Mouse (Mus musculus): Measurements from ENCODE around the gene Ilk.
"Not testable (repeated sequence)": the region's sequence is repeated elsewhere in the genome, so short reads cannot be mapped to it uniquely, and the experiment has no call there.

The Ilk gene

GRCm38 (mm10) chr7:105743246-105743925 is 7.0 kb downstream of the Ilk start:
- DNase-seq (ENCODE audit: low spot score) = not testable (repeated sequence)

- DNase-seq (ENCODE audit: low spot score) = peak; percentile 73
Measured at GRCm38 (mm10) chr7:105743926-105744590, 7.7 kb downstream of the Ilk start, which contains the start of gene Taf10. Gene Taf10, minus strand, starts transcription at chr7:105744361.

- DNase-seq (ENCODE audit: low spot score) = no peak
Measured at GRCm38 (mm10) chr7:105747776-105748175, 11.4 kb downstream of the Ilk start.

- peak; percentile 87 for DNase-seq (ENCODE audit: low spot score)
Measured at GRCm38 (mm10) chr7:105751491-105752433, 15.4 kb downstream of the Ilk start, which contains the start of gene Tpp1. Gene Tpp1, minus strand, starts transcription at chr7:105752235.

- no peak for DNase-seq (ENCODE audit: low spot score)
Measured at GRCm38 (mm10) chr7:105752716-105753115, 16.3 kb downstream of the Ilk start.

GRCm38 (mm10) chr7:105753281-105753680 is 16.9 kb downstream of the Ilk start:
- no peak for DNase-seq (ENCODE audit: low spot score)

GRCm38 (mm10) chr7:105761813-105762484 is 25.6 kb downstream of the Ilk start:
- no peak for DNase-seq (ENCODE audit: low spot score)

- DNase-seq (ENCODE audit: low spot score) = no peak
Measured at GRCm38 (mm10) chr7:105762517-105763270, 26.3 kb downstream of the Ilk start.

- DNase-seq (ENCODE audit: low spot score) = no peak
Measured at GRCm38 (mm10) chr7:105764331-105764730, 27.9 kb downstream of the Ilk start.

GRCm38 (mm10) chr7:105767729-105768165 is 31.4 kb downstream of the Ilk start:
- no peak for DNase-seq (ENCODE audit: low spot score)

GRCm38 (mm10) chr7:105769959-105770358 is 33.6 kb downstream of the Ilk start:
- no peak for DNase-seq (ENCODE audit: low spot score)

- DNase-seq (ENCODE audit: low spot score) = no peak
Measured at GRCm38 (mm10) chr7:105772331-105772730, 35.9 kb downstream of the Ilk start.

GRCm38 (mm10) chr7:105773041-105773440 is 36.6 kb downstream of the Ilk start:
- DNase-seq (ENCODE audit: low spot score) = no peak

- DNase-seq (ENCODE audit: low spot score) = no peak
Measured at GRCm38 (mm10) chr7:105774661-105775060, 38.3 kb downstream of the Ilk start.

GRCm38 (mm10) chr7:105776026-105776425 is 39.6 kb downstream of the Ilk start:
- DNase-seq (ENCODE audit: low spot score) = no peak

- no peak for DNase-seq (ENCODE audit: low spot score)
Measured at GRCm38 (mm10) chr7:105777316-105777715, 40.9 kb downstream of the Ilk start.

GRCm38 (mm10) chr7:105777797-105778552 is 41.6 kb downstream of the Ilk start:
- no peak for DNase-seq (ENCODE audit: low spot score)

GRCm38 (mm10) chr7:105778553-105779265 is 42.3 kb downstream of the Ilk start:
- no peak for DNase-seq (ENCODE audit: low spot score)

GRCm38 (mm10) chr7:105783861-105784260 is 47.5 kb downstream of the Ilk start:
- DNase-seq (ENCODE audit: low spot score) = no peak

GRCm38 (mm10) chr7:105784556-105784955 is 48.2 kb downstream of the Ilk start:
- no peak for DNase-seq (ENCODE audit: low spot score)
